ENCODE assay signal across 8 mouse cellular contexts in genomic region chr2:162948221-162948620, GRCm38 (mm10). TPM values are rescaled to one million over a fixed set of nuclear protein-coding genes. Genes with fewer than 3 reads are reported as not detected.
DNase-seq lines count a peak whose midpoint lies in the region; ATAC-seq and TF ChIP-seq lines count a peak whose summit lies in the region.

No protein-coding gene starts in this region.

- no peaks in the 10 kb centered on the region for H3K9me3 ChIP-seq in embryonic facial prominence, embryonic 12.5 days
- H3K9me3 ChIP-seq in intestine, embryonic 14.5 days (ENCODE audit: control insufficient read depth, low read length): no peaks in the 10 kb centered on the region
- no peaks in the 10 kb centered on the region for H3K9me3 ChIP-seq in midbrain, embryonic 16.5 days (replicated peaks; ENCODE audit: control insufficient read depth, low read length, poor library complexity, severe bottlenecking)

- no peak overlapping the region for H3K9ac ChIP-seq in embryonic facial prominence, embryonic 12.5 days
- no peak overlapping the region for H3K9ac ChIP-seq in intestine, embryonic 14.5 days (ENCODE audit: low read length)
- no peak overlapping the region for H3K9ac ChIP-seq in midbrain, embryonic 16.5 days (ENCODE audit: low read depth, low read length)

- H3K4me2 ChIP-seq in embryonic facial prominence, embryonic 12.5 days (replicated peaks): peak overlapping the region; percentile 45
- peak overlapping the region; percentile 12 for H3K4me2 ChIP-seq in intestine, embryonic 14.5 days (ENCODE audit: low read length)
- peak overlapping the region; percentile 42 for H3K4me2 ChIP-seq in midbrain, embryonic 16.5 days (ENCODE audit: low read length)

- no peak for DNase-seq in kidney, adult 2 months
- no peak for DNase-seq in kidney, adult 11 months
- DNase-seq in intestine, embryonic 14.5 days (ENCODE audit: low spot score): no peak
- no peak for DNase-seq in c-Kit-positive CD71-positive TER-119-positive erythroid progenitor cells, embryonic 14.5 days (ENCODE audit: low spot score)
- DNase-seq in gastrocnemius, adult 18-20 months (ENCODE audit: low spot score): no peak
- DNase-seq in cerebellum, adult 11-12 months: no peak

- TF ChIP-seq POLR2A in kidney, adult 2 months (IDR thresholded peaks at IDR 0.05; ENCODE audit: low read depth, low read length): no peak

- H3K27ac ChIP-seq in kidney, adult 2 months (ENCODE audit: insufficient read depth, low read depth, low read length): no peak overlapping the region
- no peak overlapping the region for H3K27ac ChIP-seq in embryonic facial prominence, embryonic 12.5 days
- no peak overlapping the region for H3K27ac ChIP-seq in intestine, embryonic 14.5 days (ENCODE audit: low read depth)
- no peak overlapping the region for H3K27ac ChIP-seq in midbrain, embryonic 16.5 days (ENCODE audit: low read length)

- no peak for TF ChIP-seq CTCF in kidney, adult 2 months (conservative IDR thresholded peaks at IDR 0.05; ENCODE audit: insufficient read depth, insufficient read length, low read depth, low read length)

- H3K4me3 ChIP-seq in kidney, adult 2 months (ENCODE audit: insufficient read depth, low read depth, low read length): 0 out of 2 replicates have a peak overlapping the region, but pooled peaks have one; percentile 17
- H3K4me3 ChIP-seq in embryonic facial prominence, embryonic 12.5 days: peak overlapping the region; percentile 16
- no peak overlapping the region for H3K4me3 ChIP-seq in intestine, embryonic 14.5 days (ENCODE audit: low read depth, low read length)
- peak overlapping the region; percentile 9; the same call in 1 of the 2 replicates for H3K4me3 ChIP-seq in midbrain, embryonic 16.5 days (ENCODE audit: low read depth, low read length)

- H3K36me3 ChIP-seq in kidney, adult 2 months (ENCODE audit: control insufficient read depth, insufficient read depth, low read length): no peaks in the 10 kb centered on the region
- H3K36me3 ChIP-seq in embryonic facial prominence, embryonic 12.5 days: no peaks in the 10 kb centered on the region
- H3K36me3 ChIP-seq in intestine, embryonic 14.5 days (ENCODE audit: control insufficient read depth, insufficient read depth, low read length): no peaks in the 10 kb centered on the region
- no peaks in the 10 kb centered on the region for H3K36me3 ChIP-seq in midbrain, embryonic 16.5 days (ENCODE audit: control insufficient read depth, insufficient read depth, low read length)

- H3K4me1 ChIP-seq in kidney, adult 2 months (ENCODE audit: control insufficient read depth, insufficient read depth, low read length): no peaks in the 10 kb centered on the region
- peaks cover 7% of the 10 kb centered on the region for H3K4me1 ChIP-seq in embryonic facial prominence, embryonic 12.5 days
- H3K4me1 ChIP-seq in intestine, embryonic 14.5 days (replicated peaks; ENCODE audit: control insufficient read depth, insufficient read depth, low read length): no peaks in the 10 kb centered on the region; the same call in 1 of the 2 replicates
- no peaks in the 10 kb centered on the region for H3K4me1 ChIP-seq in midbrain, embryonic 16.5 days (ENCODE audit: control insufficient read depth, insufficient read depth, low read length)

- ATAC-seq in embryonic facial prominence, embryonic 12.5 days (ENCODE audit: insufficient number of reproducible peaks, insufficient read depth, low FRiP score, low TSS enrichment): 0 out of 2 replicates have a peak, but pooled peaks have one; percentile 13
- no peak for ATAC-seq in intestine, embryonic 14.5 days (replicated peaks; ENCODE audit: low FRiP score, low TSS enrichment, low read depth)
- ATAC-seq in midbrain, embryonic 16.5 days: no peak

- no peaks in the 10 kb centered on the region for H3K27me3 ChIP-seq in kidney, adult 2 months (replicated peaks; ENCODE audit: control insufficient read depth, insufficient read depth, low read length)
- peaks cover 18% of the 10 kb centered on the region for H3K27me3 ChIP-seq in embryonic facial prominence, embryonic 12.5 days
- H3K27me3 ChIP-seq in intestine, embryonic 14.5 days (replicated peaks; ENCODE audit: control insufficient read depth, insufficient read depth, low read length): peaks cover 13% of the 10 kb centered on the region
- no peaks in the 10 kb centered on the region for H3K27me3 ChIP-seq in midbrain, embryonic 16.5 days (ENCODE audit: control insufficient read depth, insufficient read depth, low read depth, low read length)

- WGBS in kidney, adult 2 months: 62% methylated on average over 14 of the region's 14 CpGs
- 56% methylated on average over 14 of the region's 14 CpGs for WGBS in embryonic facial prominence, embryonic 12.5 days
- 59% methylated on average over 14 of the region's 14 CpGs for WGBS in intestine, embryonic 14.5 days
- 61% methylated on average over 14 of the region's 14 CpGs for WGBS in midbrain, embryonic 16.5 days

RNA-seq across cellular contexts. Expression of gene L3mbtl1, which starts 4.9 kb away (rescaled TPM):
- polyA plus RNA-seq in kidney, adult 2 months (2012; rRNA removed): 0.27 and 0.34 TPM in 2 replicates
- 0.17 and 0.28 TPM in 2 replicates for polyA plus RNA-seq in embryonic facial prominence, embryonic 12.5 days (2016; fragmentation: Nextera tagmentation; extraction: Ambion mirVana)
- polyA plus RNA-seq in intestine, embryonic 14.5 days (2014; fragmentation: Nextera tagmentation; extraction: Ambion mirVana): 0.07 TPM in 1 of 2 replicates, not detected in the other
- 4.6 and 8.3 TPM in 2 replicates for polyA plus RNA-seq in midbrain, embryonic 16.5 days (2015; fragmentation: Nextera tagmentation; extraction: Ambion mirVana)
- total RNA-seq in gastrocnemius, adult 18-20 months (2021): not detected

RNA-seq across cellular contexts. Expression of gene Srsf6, which starts 16.9 kb away (rescaled TPM):
- 58.7 and 64.6 TPM in 2 replicates for polyA plus RNA-seq in kidney, adult 2 months (2012; rRNA removed)
- 255 and 274 TPM in 2 replicates for polyA plus RNA-seq in embryonic facial prominence, embryonic 12.5 days (2016; fragmentation: Nextera tagmentation; extraction: Ambion mirVana)
- polyA plus RNA-seq in intestine, embryonic 14.5 days (2014; fragmentation: Nextera tagmentation; extraction: Ambion mirVana): 193 and 195 TPM in 2 replicates
- polyA plus RNA-seq in midbrain, embryonic 16.5 days (2015; fragmentation: Nextera tagmentation; extraction: Ambion mirVana): 118 and 137 TPM in 2 replicates
- 10 to 100 TPM; 38.1 to 38.4 TPM for total RNA-seq in gastrocnemius, adult 18-20 months (2021)

RNA-seq across cellular contexts. Expression of gene Sgk2, which starts 38.9 kb away (rescaled TPM):
- 98.5 and 101 TPM in 2 replicates for polyA plus RNA-seq in kidney, adult 2 months (2012; rRNA removed)
- polyA plus RNA-seq in embryonic facial prominence, embryonic 12.5 days (2016; fragmentation: Nextera tagmentation; extraction: Ambion mirVana): 0.05 TPM in 1 of 2 replicates, not detected in the other
- 0.26 and 0.30 TPM in 2 replicates for polyA plus RNA-seq in intestine, embryonic 14.5 days (2014; fragmentation: Nextera tagmentation; extraction: Ambion mirVana)
- polyA plus RNA-seq in midbrain, embryonic 16.5 days (2015; fragmentation: Nextera tagmentation; extraction: Ambion mirVana): 0.17 TPM in 1 of 2 replicates, not detected in the other
- total RNA-seq in gastrocnemius, adult 18-20 months (2021): not detected

Comparison
In these comparisons a context has a peak if more than half of its experiments do, and no peak if none do; other contexts are left out.
1. RNA of gene Sgk2, which starts 38.9 kb away (polyA plus RNA-seq): 98.5 to 101 TPM in kidney, adult 2 months; 0.26 to 0.30 TPM in intestine, embryonic 14.5 days, 0.05 TPM in embryonic facial prominence, embryonic 12.5 days and 0.17 TPM in midbrain, embryonic 16.5 days; every median in the first group is over 10 times any median in the second.
2. Peak in every context shown above with its lines, with median percentiles within 50 percentile points of each other: H3K4me2 ChIP-seq.